Mouse (Mus musculus) gastrocnemius, adult 8-10 months (tissue): Measurements from ENCODE around the gene Pcnx. TPM values are rescaled to one million over a fixed set of nuclear protein-coding genes. Genes with fewer than 3 reads are reported as not detected.

Source experiments
- total RNA-seq, 4 experiments: library from RNA; stranded (reverse); gene quantifications; 2 replicates each; pipeline ENCODE4 v1.2.4; 2022

The Pcnx gene
- total RNA-seq, 4 experiments from 2014 or later: 47.1 to 67.9 (median 59.7) TPM

Other genes starting within 250 kb of the Pcnx start
- gene Ttc9, start 228.8 kb upstream of the Pcnx start, total RNA-seq: 1 to 10 TPM; 4.3 to 6.0 (median 5.2) TPM
- gene Map3k9, start 78.8 kb upstream of the Pcnx start, total RNA-seq: under 1 TPM; 0.07 to 0.22 (median 0.12) TPM